Mouse (Mus musculus) megakaryocyte, adult 5-6 weeks (primary cell): ENCODE results near the gene Hspb9. TPM values are rescaled to one million over a fixed set of nuclear protein-coding genes. Genes with fewer than 3 reads are reported as not detected.

ENCODE experiments used
- ATAC-seq: 2 replicates; pipeline ENCODE4 v1.8.0; 2016; ENCODE audit warnings: mild to moderate bottlenecking, inconsistent platforms; ENCODE audit not compliant: poor library complexity, severe bottlenecking
- total RNA-seq, 2 experiments: library from RNA; stranded (forward) in 1 of 2; stranded (reverse) in 1 of 2; fragments of 153-499, 151-499 nt in 1 of 2; fragments of 221-1000, 200-1000 nt in 1 of 2; gene quantifications; 2 replicates each; pipeline versions ENCODE4 v1.2.3 to v1.2.4; 2015 to 2017

Gene Hspb9
- total RNA-seq, 2 experiments from 2014 or later, result not detected

GRCm38 (mm10) chr11:100703851-100704531, 9.7 kb upstream of the Hspb9 start, which contains the start of gene Dhx58:
Gene Dhx58 (minus strand): TSS chr11:100704271.
- peak; percentile 60 for ATAC-seq

- ATAC-seq, result no peak
Measured at GRCm38 (mm10) chr11:100705095-100705747, 8.4 kb upstream of the Hspb9 start.

- ATAC-seq, result no peak
Measured at GRCm38 (mm10) chr11:100709201-100709810, 4.3 kb upstream of the Hspb9 start.

GRCm38 (mm10) chr11:100710528-100710927, 3.1 kb upstream of the Hspb9 start:
- ATAC-seq, result no peak

- no peak for ATAC-seq
Measured at GRCm38 (mm10) chr11:100710977-100711376, 2.7 kb upstream of the Hspb9 start.

- peak; percentile 56 for ATAC-seq
Measured at GRCm38 (mm10) chr11:100711783-100712615, 1.7 kb upstream of the Hspb9 start, which contains the start of gene Kat2a. Gene Kat2a (minus strand): TSS chr11:100712465.

GRCm38 (mm10) chr11:100713174-100713573, 476 bp upstream of the Hspb9 start:
- ATAC-seq, result no peak

- peak; percentile 72 for ATAC-seq
Measured at GRCm38 (mm10) chr11:100714534-100714915, 875 bp downstream of the Hspb9 start.

GRCm38 (mm10) chr11:100714948-100715347, 1.3 kb downstream of the Hspb9 start:
- no peak for ATAC-seq

GRCm38 (mm10) chr11:100716649-100717048, 3.0 kb downstream of the Hspb9 start:
- no peak for ATAC-seq

GRCm38 (mm10) chr11:100718462-100718861, 4.8 kb downstream of the Hspb9 start:
- ATAC-seq, result no peak

- no peak for ATAC-seq
Measured at GRCm38 (mm10) chr11:100718866-100719265, 5.2 kb downstream of the Hspb9 start.

GRCm38 (mm10) chr11:100719312-100719711, 5.7 kb downstream of the Hspb9 start:
- no peak for ATAC-seq

- no peak for ATAC-seq
Measured at GRCm38 (mm10) chr11:100719893-100720292, 6.2 kb downstream of the Hspb9 start.

- ATAC-seq, result no peak
Measured at GRCm38 (mm10) chr11:100720345-100720744, 6.7 kb downstream of the Hspb9 start.

- ATAC-seq, result peak; percentile 41
Measured at GRCm38 (mm10) chr11:100721254-100721653, 7.6 kb downstream of the Hspb9 start.

- peak; percentile 43 for ATAC-seq
Measured at GRCm38 (mm10) chr11:100721776-100722492, 8.3 kb downstream of the Hspb9 start.

GRCm38 (mm10) chr11:100722493-100723028, 8.9 kb downstream of the Hspb9 start:
- no peak for ATAC-seq

- ATAC-seq, result peak; percentile 24; the same call in 1 of the 2 replicates
Measured at GRCm38 (mm10) chr11:100724919-100725512, 11.4 kb downstream of the Hspb9 start.

GRCm38 (mm10) chr11:100727201-100727600, 13.6 kb downstream of the Hspb9 start:
- ATAC-seq, result no peak
